In the genomic region with DNA sequence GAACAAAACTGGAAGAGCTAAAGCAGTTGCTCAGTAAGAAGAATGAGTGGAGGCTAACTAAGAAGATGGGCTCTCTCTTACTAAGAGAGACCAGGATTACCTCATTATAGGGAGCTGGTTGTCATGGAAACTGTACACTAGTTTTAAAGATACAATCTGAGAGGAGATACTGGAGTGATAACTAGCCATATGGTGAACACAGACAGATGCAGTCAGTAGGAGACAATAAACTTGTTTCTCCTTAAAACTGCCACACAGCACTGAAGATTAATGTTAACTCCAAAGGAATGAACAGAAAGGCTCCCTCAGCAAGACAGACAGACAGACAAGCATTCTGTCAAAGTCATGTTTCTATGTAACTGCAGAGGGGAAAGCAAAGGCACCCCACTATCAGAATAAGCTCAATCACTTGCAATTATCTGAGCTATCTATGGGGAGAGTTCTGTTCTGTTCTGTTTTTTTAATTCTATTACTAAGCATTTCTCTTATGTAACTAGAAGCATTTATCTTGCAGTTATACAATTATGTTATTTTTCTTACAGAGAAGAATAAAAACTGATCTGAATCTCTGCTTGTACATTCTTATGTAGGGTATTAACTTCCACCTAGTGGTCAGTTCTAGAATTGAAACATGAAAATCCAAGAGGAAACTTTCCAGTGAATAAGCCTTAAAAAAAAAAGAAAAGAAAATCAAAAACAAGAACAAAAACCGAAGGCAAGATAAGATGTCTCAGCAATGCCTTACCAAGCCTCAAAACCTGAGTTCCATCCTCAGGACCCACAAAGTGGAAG, we compare ENCODE assay signal across 14 mouse cellular contexts. TPM values are rescaled to one million over a fixed set of nuclear protein-coding genes. Genes with fewer than 3 reads are reported as not detected.
DNase-seq lines count a peak whose midpoint lies in the region; ATAC-seq and TF ChIP-seq lines count a peak whose summit lies in the region.
"Had no signal": no experiment of that assay in that cellular context is flagged by ENCODE, and none has a peak within 500 bp of the region (broad histone marks: within the 10 kb centered on the region; RNA-seq: fewer than 3 reads in every experiment).

No protein-coding gene starts in this region.

- H3K27ac ChIP-seq in intestine, postnatal 0 days (ENCODE audit: low read depth, low read length) = no peak overlapping the region
- no peak overlapping the region for H3K27ac ChIP-seq in intestine, embryonic 15.5 days
- no peak overlapping the region for H3K27ac ChIP-seq in lung, postnatal 0 days (ENCODE audit: low read length)
- no peak overlapping the region for H3K27ac ChIP-seq in stomach, postnatal 0 days (replicated peaks)
- H3K27ac ChIP-seq: kidney, embryonic 15.5 days; neural tube, embryonic 12.5 days had no signal

- WGBS in intestine, postnatal 0 days = 26% methylated on average over 1 of the region's 1 CpGs
- WGBS in intestine, embryonic 15.5 days = 48% methylated on average over 1 of the region's 1 CpGs
- 24% methylated on average over 1 of the region's 1 CpGs for WGBS in lung, postnatal 0 days
- 34% methylated on average over 1 of the region's 1 CpGs for WGBS in stomach, postnatal 0 days

- peaks cover 54% of the 10 kb centered on the region for H3K36me3 ChIP-seq in intestine, postnatal 0 days (ENCODE audit: control insufficient read depth, insufficient read depth)
- H3K36me3 ChIP-seq in intestine, embryonic 15.5 days = peaks cover 17% of the 10 kb centered on the region
- H3K36me3 ChIP-seq in lung, postnatal 0 days (ENCODE audit: insufficient read depth, low read length) = peaks cover 52% of the 10 kb centered on the region; the same call in 1 of the 2 replicates
- peaks cover 13% of the 10 kb centered on the region; the same call in 1 of the 2 replicates for H3K36me3 ChIP-seq in stomach, postnatal 0 days (ENCODE audit: control insufficient read depth, insufficient read depth, low read length)

- no peaks in the 10 kb centered on the region for H3K4me1 ChIP-seq in intestine, postnatal 0 days (replicated peaks; ENCODE audit: control insufficient read depth, insufficient read depth, low read length)
- no peaks in the 10 kb centered on the region for H3K4me1 ChIP-seq in intestine, embryonic 15.5 days (replicated peaks)
- H3K4me1 ChIP-seq in lung, postnatal 0 days (ENCODE audit: insufficient read depth, low read depth, low read length) = no peaks in the 10 kb centered on the region
- H3K4me1 ChIP-seq in stomach, postnatal 0 days (replicated peaks; ENCODE audit: control insufficient read depth, insufficient read depth) = no peaks in the 10 kb centered on the region
- H3K4me1 ChIP-seq: kidney, embryonic 15.5 days; neural tube, embryonic 12.5 days had no signal

- TF ChIP-seq CTCF in intestine, postnatal 0 days (IDR thresholded peaks at IDR 0.05; ENCODE audit: low read depth) = peak; percentile 50
- peak; percentile 45 for TF ChIP-seq CTCF in lung, postnatal 0 days (IDR thresholded peaks at IDR 0.05)
- peak; percentile 64 for TF ChIP-seq CTCF in stomach, postnatal 0 days (IDR thresholded peaks at IDR 0.05; ENCODE audit: low read depth)

- H3K9me3 ChIP-seq in intestine, postnatal 0 days (ENCODE audit: control insufficient read depth) = no peaks in the 10 kb centered on the region
- no peaks in the 10 kb centered on the region for H3K9me3 ChIP-seq in intestine, embryonic 15.5 days
- no peaks in the 10 kb centered on the region for H3K9me3 ChIP-seq in lung, postnatal 0 days (ENCODE audit: low read length)
- H3K9me3 ChIP-seq in stomach, postnatal 0 days (ENCODE audit: control insufficient read depth, low read length) = no peaks in the 10 kb centered on the region
- H3K9me3 ChIP-seq: kidney, embryonic 15.5 days; neural tube, embryonic 12.5 days had no signal

- no peak for TF ChIP-seq EP300 in lung, postnatal 0 days (IDR thresholded peaks at IDR 0.05)
- TF ChIP-seq EP300 in stomach, postnatal 0 days (optimal IDR thresholded peaks at IDR 0.05) = no peak

- H3K9ac ChIP-seq in intestine, postnatal 0 days (ENCODE audit: low read depth, low read length) = no peak overlapping the region
- H3K9ac ChIP-seq in intestine, embryonic 15.5 days = no peak overlapping the region
- H3K9ac ChIP-seq in lung, postnatal 0 days (replicated peaks; ENCODE audit: low read depth) = no peak overlapping the region
- no peak overlapping the region for H3K9ac ChIP-seq in stomach, postnatal 0 days (ENCODE audit: low read length)
- H3K9ac ChIP-seq: kidney, embryonic 15.5 days; neural tube, embryonic 12.5 days had no signal

- peak; percentile 72 for DNase-seq in lung, postnatal 0 days (ENCODE audit: low spot score)
- no peak for DNase-seq in lung, adult 18-20 months
- DNase-seq in brain, adult 2 months (ENCODE audit: low read depth, low spot score) = peak; percentile 65
- no peak for DNase-seq in stomach, postnatal 0 days (ENCODE audit: low spot score)
- DNase-seq in cerebellum, adult 9-11 months = no peak
- DNase-seq: adrenal gland, postnatal 14 days; cerebellum, adult 18-20 months; heart, adult 18-20 months; heart, postnatal 36 days had no signal

- ATAC-seq in intestine, postnatal 0 days = no peak
- ATAC-seq in intestine, embryonic 15.5 days = no peak
- ATAC-seq in lung, postnatal 0 days = no peak
- no peak for ATAC-seq in stomach, postnatal 0 days (ENCODE audit: low FRiP score, low TSS enrichment)

- H3K27me3 ChIP-seq in intestine, postnatal 0 days (replicated peaks; ENCODE audit: control insufficient read depth, insufficient read depth, low read length) = no peaks in the 10 kb centered on the region
- H3K27me3 ChIP-seq in intestine, embryonic 15.5 days (replicated peaks) = no peaks in the 10 kb centered on the region
- no peaks in the 10 kb centered on the region for H3K27me3 ChIP-seq in lung, postnatal 0 days (replicated peaks; ENCODE audit: insufficient read depth, low read length)
- H3K27me3 ChIP-seq in stomach, postnatal 0 days (ENCODE audit: control insufficient read depth, insufficient read depth, low read length) = no peaks in the 10 kb centered on the region
- H3K27me3 ChIP-seq: kidney, embryonic 15.5 days; neural tube, embryonic 12.5 days had no signal

- no peak overlapping the region for H3K4me2 ChIP-seq in intestine, postnatal 0 days (replicated peaks; ENCODE audit: low read depth)
- no peak overlapping the region for H3K4me2 ChIP-seq in intestine, embryonic 15.5 days (replicated peaks)
- H3K4me2 ChIP-seq in lung, postnatal 0 days (replicated peaks; ENCODE audit: low read depth, low read length) = no peak overlapping the region
- H3K4me2 ChIP-seq in stomach, postnatal 0 days (replicated peaks; ENCODE audit: low read depth) = no peak overlapping the region
- H3K4me2 ChIP-seq: kidney, embryonic 15.5 days; midbrain, embryonic 11.5 days; neural tube, embryonic 12.5 days had no signal

- H3K4me3 ChIP-seq in intestine, postnatal 0 days (ENCODE audit: low read depth, low read length) = no peak overlapping the region
- H3K4me3 ChIP-seq in intestine, embryonic 15.5 days (replicated peaks) = no peak overlapping the region
- H3K4me3 ChIP-seq in lung, postnatal 0 days (ENCODE audit: low read depth, low read length) = no peak overlapping the region
- H3K4me3 ChIP-seq in stomach, postnatal 0 days (ENCODE audit: low read depth, low read length) = no peak overlapping the region
- H3K4me3 ChIP-seq: kidney, embryonic 15.5 days; neural tube, embryonic 12.5 days had no signal

RNA-seq across cellular contexts. Expression of a gene that starts 34.8 kb away (rescaled TPM):
- 48.6 and 56.7 TPM in 2 replicates for polyA plus RNA-seq in intestine, postnatal 0 days (2015; fragmentation: Nextera tagmentation; extraction: Ambion mirVana)
- polyA plus RNA-seq in intestine, embryonic 15.5 days (2015; fragmentation: Nextera tagmentation; extraction: Ambion mirVana) = 28.9 and 31.8 TPM in 2 replicates
- 20.1 and 22.1 TPM in 2 replicates for polyA plus RNA-seq in lung, postnatal 0 days (2015; fragmentation: Nextera tagmentation; extraction: Ambion mirVana)
- 27.4 and 29.6 TPM in 2 replicates for polyA plus RNA-seq in stomach, postnatal 0 days (2015; fragmentation: Nextera tagmentation; extraction: Ambion mirVana)
- polyA plus RNA-seq: midbrain, embryonic 11.5 days; neural tube, embryonic 12.5 days had no signal

Comparison
In these comparisons a context has a peak if more than half of its experiments do, and no peak if none do; other contexts are left out.
1. DNase-seq: peak in lung, postnatal 0 days (single experiment) and brain, adult 2 months (single experiment); none in lung, adult 18-20 months (0 of 2), stomach, postnatal 0 days (single experiment) and cerebellum, adult 9-11 months (single experiment).
2. Peak in every context shown above with its lines, with median percentiles within 50 percentile points of each other: CTCF ChIP-seq.